Mouse (Mus musculus) heart, embryonic 14.5 days (tissue): ENCODE measurements around the gene Taldo1. TPM values are rescaled to one million over a fixed set of nuclear protein-coding genes. Genes with fewer than 3 reads are reported as not detected.

Experiments
- ATAC-seq: fragments of 200-750 bp; cut with Nextera tagmentation; 2 replicates; pipeline ENCODE4 v1.8.0; 2017; ENCODE audit warnings: low read depth, moderate TSS enrichment; ENCODE audit not compliant: insufficient number of reproducible peaks, insufficient read depth, low FRiP score
- H3K27ac ChIP-seq, 2 experiments: fragments of 200-500 bp in 1 of 2; fragments of 300-500 bp in 1 of 2; sonication (generic) in 1 of 2; replicated peaks in 1 of 2; 2 replicates each; pipeline ENCODE4 v1.5.1; 2012 to 2014; ENCODE audit warnings: low read depth in 2 of 2, low read length in 2 of 2, control low read depth in 1 of 2, mild to moderate bottlenecking in 1 of 2, mixed read lengths in 1 of 2; ENCODE audit not compliant: control insufficient read depth in 1 of 2, insufficient read depth in 1 of 2
- H3K27me3 ChIP-seq: fragments of 300-500 bp; sonication (generic); 2 replicates; pipeline ENCODE4 v1.6.1; 2014; ENCODE audit warnings: mild to moderate bottlenecking, low read length, control low read depth; ENCODE audit not compliant: control insufficient read depth, insufficient read depth
- H3K36me3 ChIP-seq: fragments of 300-500 bp; sonication (generic); 2 replicates; pipeline ENCODE4 v1.6.1; 2014; ENCODE audit warnings: mild to moderate bottlenecking, control low read depth, low read length, mixed read lengths; ENCODE audit not compliant: control insufficient read depth, insufficient read depth
- H3K4me1 ChIP-seq, 2 experiments: fragments of 200-500 bp in 1 of 2; fragments of 300-500 bp in 1 of 2; sonication (generic) in 1 of 2; 2 replicates each; pipeline ENCODE4 v1.6.1; 2012 to 2014; ENCODE audit warnings: low read length in 2 of 2, control low read depth in 1 of 2, mixed read lengths in 1 of 2; ENCODE audit not compliant: control insufficient read depth in 2 of 2, insufficient read depth in 2 of 2
- H3K4me2 ChIP-seq: fragments of 300-500 bp; sonication (generic); 2 replicates; pipeline ENCODE4 v1.6.1; 2014; ENCODE audit warnings: mild to moderate bottlenecking, low read length
- H3K4me3 ChIP-seq, 2 experiments: fragments of 200-500 bp in 1 of 2; fragments of 300-500 bp in 1 of 2; sonication (generic) in 1 of 2; 2 replicates each; pipeline ENCODE4 v1.5.1; 2012 to 2014; ENCODE audit warnings: low read length in 2 of 2, mild to moderate bottlenecking in 2 of 2, control low read depth in 1 of 2, low read depth in 1 of 2, moderate library complexity in 1 of 2; ENCODE audit not compliant: control insufficient read depth in 1 of 2, insufficient read depth in 1 of 2
- H3K9ac ChIP-seq: fragments of 300-500 bp; sonication (generic); 2 replicates; pipeline ENCODE4 v1.6.1; 2014; ENCODE audit warnings: mild to moderate bottlenecking, low read length
- H3K9me3 ChIP-seq: fragments of 300-500 bp; sonication (generic); 2 replicates; pipeline ENCODE4 v1.6.1; 2016; ENCODE audit warnings: low read length, control low read depth; ENCODE audit not compliant: control insufficient read depth
- WGBS: fragments of 180-500 bp; shearing (Covaris S2); extraction: QIAGEN DNeasy Blood & Tissue Kit; methylation state at CpG from one replicate; pipeline ENCODE4 v1.1.7; 2014; 5-methylcytosine and 5-hydroxymethylcytosine counted together
- polyA plus RNA-seq: library from polyadenylated mRNA; unstranded; fragments of >200 nt; fragmentation: Nextera tagmentation; extraction: Ambion mirVana; gene quantifications from 2 replicates; pipeline ENCODE4 v1.2.1, GENCODE M21; 2014

The Taldo1 gene
- polyA plus RNA-seq, 1 experiment from 2014 or later: 221 TPM

DNA sequence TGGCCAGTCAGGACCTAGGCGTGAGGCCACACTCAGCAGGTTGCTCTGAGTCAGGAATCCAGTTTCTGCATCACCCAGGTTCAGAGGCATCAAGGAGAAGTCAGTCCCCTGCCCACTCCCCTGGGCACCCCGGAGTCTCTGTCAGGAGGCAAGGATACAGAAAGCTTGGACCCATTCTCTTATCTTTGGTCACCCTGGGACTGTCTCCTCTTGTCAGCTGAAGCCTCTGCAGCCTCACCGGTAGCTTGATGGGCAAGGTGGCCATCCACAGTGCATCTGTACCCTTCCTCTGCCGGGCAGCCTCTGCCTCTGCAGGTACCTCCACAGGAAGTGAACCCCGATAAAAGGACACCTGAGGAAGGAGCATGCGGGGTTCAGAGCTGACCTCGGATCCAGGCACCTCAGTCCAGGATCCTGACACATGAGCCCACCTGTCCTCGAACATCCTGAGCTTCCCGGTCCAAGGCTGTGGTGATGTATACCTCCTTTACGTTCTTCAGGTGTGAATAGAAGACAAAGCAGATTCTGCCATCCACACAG, 47.2 kb downstream of the Taldo1 start:
- WGBS: 92% methylated on average over 10 of the region's 10 CpGs
- no peak overlapping the region for H3K4me2 ChIP-seq
- H3K27ac ChIP-seq: no peak overlapping the region
- H3K36me3 ChIP-seq: peaks cover 32% of the 10 kb centered on the region
- H3K9me3 ChIP-seq: no peaks in the 10 kb centered on the region
- no peak for ATAC-seq
- no peaks in the 10 kb centered on the region for H3K27me3 ChIP-seq
- H3K9ac ChIP-seq: no peak overlapping the region
- no peak overlapping the region for H3K4me3 ChIP-seq
- peaks cover 33 to 42% of the 10 kb centered on the region in 2 experiments for H3K4me1 ChIP-seq

DNA sequence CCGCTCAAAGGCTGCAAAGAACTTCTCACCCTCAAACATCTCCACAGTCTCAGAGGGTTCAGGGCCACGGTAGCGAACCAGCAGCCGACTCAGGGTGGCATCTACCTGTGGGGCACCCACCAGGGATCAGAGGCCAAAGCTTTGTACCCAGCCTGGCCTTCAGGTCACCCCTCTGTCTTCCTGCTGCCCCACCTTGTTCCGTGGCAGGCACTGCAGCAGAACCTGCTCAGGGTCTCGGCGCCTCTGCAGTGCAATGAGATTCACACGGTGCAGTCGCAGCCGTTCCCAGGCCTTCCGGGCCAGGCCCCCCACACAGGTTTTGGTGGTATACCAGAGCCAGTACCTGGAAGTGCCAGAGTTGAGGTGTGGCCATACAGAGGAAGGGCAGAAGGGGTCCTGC, 47.8 kb downstream of the Taldo1 start:
- Histone ChIP-seq H3K9me3 (no peaks in the 10 kb centered on the region), H3K27me3 (no peaks in the 10 kb centered on the region), H3K27ac (no peak overlapping the region), H3K4me1 (peaks cover 28 to 36% of the 10 kb centered on the region in 2 experiments), H3K4me2 (no peak overlapping the region), H3K9ac (no peak overlapping the region), H3K36me3 (peaks cover 32% of the 10 kb centered on the region), H3K4me3 (no peak overlapping the region)
- no peak for ATAC-seq
- 95% methylated on average over 11 of the region's 11 CpGs for WGBS

DNA sequence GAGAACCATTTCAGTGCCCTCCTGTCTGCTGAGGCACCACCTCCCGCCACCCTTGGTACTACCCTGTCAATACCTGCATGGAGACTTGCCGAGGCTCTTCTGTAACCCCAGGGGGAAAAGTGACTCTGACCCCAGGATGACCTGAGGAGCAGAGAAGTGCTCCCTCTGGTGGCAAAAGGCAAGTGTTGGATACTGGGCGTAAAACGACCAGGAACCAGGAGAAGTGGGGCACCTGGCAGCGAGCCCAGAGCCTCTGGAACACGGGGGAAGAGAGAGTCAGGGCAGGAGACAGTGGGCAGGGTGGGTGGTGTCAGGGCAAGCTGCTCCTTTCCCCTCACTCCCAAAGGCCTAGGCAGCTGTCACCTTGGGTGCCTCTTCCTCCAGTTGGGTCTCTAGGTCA, 48.6 kb downstream of the Taldo1 start:
- no peak for ATAC-seq
- WGBS: 17% methylated on average over 6 of the region's 6 CpGs
- H3K27ac ChIP-seq: no peak overlapping the region

DNA sequence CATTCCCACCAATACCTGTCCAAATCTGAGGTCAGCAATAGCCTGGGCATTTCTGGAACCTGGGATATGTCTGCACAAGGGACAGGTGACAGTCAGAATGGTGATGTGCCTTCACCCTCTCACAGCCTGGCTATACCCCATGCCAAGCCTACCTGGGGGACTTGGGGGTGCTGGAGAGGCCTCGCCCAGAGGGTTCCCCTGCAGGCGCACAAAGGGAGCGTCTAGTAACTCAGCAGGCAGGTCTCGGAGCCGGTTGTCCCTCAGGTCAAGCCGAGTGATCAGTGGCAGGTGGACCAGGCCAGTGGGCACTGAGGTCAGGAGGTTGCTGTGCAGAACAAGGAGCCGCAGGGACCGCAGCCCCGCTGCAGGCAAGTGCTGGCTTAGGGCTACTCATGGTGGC, 49.5 kb downstream of the Taldo1 start:
- Histone ChIP-seq H3K4me2 (no peak overlapping the region), H3K27ac (no peak overlapping the region), H3K9ac (no peak overlapping the region), H3K9me3 (no peaks in the 10 kb centered on the region), H3K4me1 (peaks cover 22 to 25% of the 10 kb centered on the region in 2 experiments), H3K36me3 (peaks cover 32% of the 10 kb centered on the region), H3K4me3 (no peak overlapping the region), H3K27me3 (no peaks in the 10 kb centered on the region)
- WGBS: 95% methylated on average over 9 of the region's 9 CpGs
- ATAC-seq: no peak

More for the DNA sequence above, 48.6 kb downstream of the Taldo1 start:
- Histone ChIP-seq H3K4me3 (no peak overlapping the region), H3K4me2 (no peak overlapping the region), H3K36me3 (peaks cover 32% of the 10 kb centered on the region), H3K27me3 (no peaks in the 10 kb centered on the region), H3K9ac (no peak overlapping the region), H3K9me3 (no peaks in the 10 kb centered on the region), H3K4me1 (peaks cover 24 to 28% of the 10 kb centered on the region in 2 experiments)

DNA sequence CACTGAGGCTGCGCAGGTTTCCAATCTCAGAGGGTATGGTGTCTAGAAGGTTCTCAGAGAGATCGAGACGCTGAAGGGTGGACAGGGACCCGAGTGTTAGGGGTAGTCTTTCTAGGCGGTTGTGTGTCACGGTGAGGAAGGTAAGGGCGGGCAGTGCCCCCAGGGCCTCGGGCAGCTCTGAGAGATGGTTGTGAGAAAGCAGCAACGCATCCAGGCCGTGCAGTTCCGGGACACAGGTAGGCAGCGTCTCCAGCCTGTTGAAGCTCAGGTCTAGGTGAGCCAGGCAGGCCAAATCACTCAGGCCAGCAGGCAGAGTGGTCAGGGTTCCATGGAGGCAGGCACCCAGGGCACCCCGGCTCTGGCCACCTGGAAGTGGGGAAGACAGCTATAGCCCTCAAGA, 50.2 kb downstream of the Taldo1 start:
- ATAC-seq: no peak
- peaks cover 32% of the 10 kb centered on the region for H3K36me3 ChIP-seq
- WGBS: 92% methylated on average over 13 of the region's 13 CpGs

DNA sequence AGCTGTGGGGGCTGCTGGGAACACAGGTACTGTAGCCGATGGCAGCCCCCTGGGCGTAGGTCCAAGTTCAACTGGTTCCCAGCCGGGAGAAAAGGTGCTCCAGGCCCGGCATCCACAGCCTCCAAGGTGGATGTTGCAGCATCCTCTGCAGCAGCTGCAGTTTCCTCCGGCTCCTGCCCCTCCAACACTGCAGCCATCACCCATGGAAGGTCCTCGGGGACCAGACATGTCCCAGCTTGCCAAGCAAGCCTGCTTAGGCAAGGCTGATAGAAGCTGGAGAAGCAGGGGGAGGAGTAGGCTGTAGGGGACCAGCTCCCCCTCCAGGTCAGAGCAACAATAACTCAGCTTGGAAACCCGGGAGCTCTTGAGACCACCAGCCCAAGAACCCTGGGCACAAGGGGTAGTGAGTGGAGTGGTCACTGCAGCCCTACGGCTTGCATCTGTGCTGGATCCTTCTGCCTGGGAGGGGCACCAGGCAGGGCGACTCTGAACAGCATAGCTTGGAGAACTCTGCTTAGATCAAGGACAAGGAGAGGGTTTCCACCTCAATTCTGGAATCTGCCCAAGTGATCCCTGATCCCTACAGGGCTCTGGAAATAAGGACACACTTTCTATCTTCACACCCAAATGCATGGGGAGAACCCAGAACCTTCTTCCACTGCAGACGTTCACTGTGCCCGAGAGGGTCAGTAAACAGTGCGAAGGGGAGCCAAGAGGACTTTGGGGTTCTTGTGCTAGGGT, 51.3 kb downstream of the Taldo1 start:
- peaks cover 28% of the 10 kb centered on the region for H3K36me3 ChIP-seq
- ATAC-seq: no peak
- peaks cover 20 to 21% of the 10 kb centered on the region in 2 experiments for H3K4me1 ChIP-seq
- H3K9me3 ChIP-seq: no peaks in the 10 kb centered on the region
- H3K4me2 ChIP-seq: peak overlapping the region; percentile 96
- peak overlapping the region; percentile 50 to 68 for H3K4me3 ChIP-seq
- WGBS: 21% methylated on average over 12 of the region's 12 CpGs
- no peaks in the 10 kb centered on the region for H3K27me3 ChIP-seq
- peak overlapping the region; percentile 34 to 41; a peak in 2 of 4 replicates for H3K27ac ChIP-seq
- peak overlapping the region; percentile 77 for H3K9ac ChIP-seq

More for the DNA sequence above, 50.2 kb downstream of the Taldo1 start:
- Histone ChIP-seq H3K4me2 (no peak overlapping the region), H3K27me3 (no peaks in the 10 kb centered on the region), H3K9ac (no peak overlapping the region; the same call in 1 of the 2 replicates), H3K27ac (no peak overlapping the region), H3K4me1 (peaks cover 21% of the 10 kb centered on the region in 2 experiments), H3K9me3 (no peaks in the 10 kb centered on the region), H3K4me3 (no peak overlapping the region)

DNA sequence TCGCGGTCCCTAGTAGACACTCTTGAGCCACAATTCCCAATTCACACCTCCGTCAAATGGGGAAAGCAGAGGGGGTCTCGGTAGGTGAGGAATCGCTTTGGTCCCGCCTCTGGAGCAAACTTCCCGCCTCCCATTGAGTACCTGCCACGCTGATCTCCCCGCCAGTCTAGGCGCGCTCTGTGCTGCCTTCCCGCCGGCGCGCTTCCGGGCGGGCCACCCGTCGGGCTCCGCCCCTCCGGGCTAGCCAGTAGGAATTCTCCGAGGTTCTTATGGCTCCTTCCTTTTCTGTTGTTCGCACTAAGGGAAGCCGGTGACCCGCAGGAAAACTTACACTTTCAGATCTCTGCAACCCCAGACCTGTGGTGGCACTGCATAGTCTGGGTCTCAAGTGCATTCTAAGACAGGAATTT, 51.8 kb downstream of the Taldo1 start, which contains the start of gene Pidd1:
Gene Pidd1, minus strand, starts transcription at position 198 of the 410 bp plus-strand sequence.
- WGBS: under 1% methylated on average over 25 of the region's 25 CpGs

More for the DNA sequence above, 51.8 kb downstream of the Taldo1 start, which contains the start of gene Pidd1:
- Histone ChIP-seq H3K4me1 (peaks cover 25 to 26% of the 10 kb centered on the region in 2 experiments), H3K4me3 (peak within 1 kb of the TSS; percentile 50 to 68), H3K36me3 (peaks cover 27% of the 10 kb centered on the region), H3K9ac (peak within 1 kb of the TSS; percentile 77), H3K9me3 (no peaks in the 10 kb centered on the region), H3K27me3 (no peaks in the 10 kb centered on the region), H3K4me2 (peak within 1 kb of the TSS; percentile 96), H3K27ac (peak within 1 kb of the TSS; percentile 46 to 80)
- 0 out of 2 replicates have a peak, but pooled peaks have one; percentile 24 for ATAC-seq
